Comparison of ENCODE assay signal across 15 mouse cellular contexts in genomic region chr2:135453581-135453980, GRCm38 (mm10).
"Had no signal": no experiment of that assay in that cellular context is flagged by ENCODE, and none has a peak within 500 bp of the region (broad histone marks: within the 10 kb centered on the region; RNA-seq: fewer than 3 reads in every experiment).

No protein-coding gene starts in this region.

- DNase-seq: kidney, adult 2 months; kidney, postnatal 14 days; layer of hippocampus, adult 9-11 months; layer of hippocampus, postnatal 36 days; lung, adult 18-20 months; lung, postnatal 4 days; midbrain, embryonic 14.5 days; retina, postnatal 1 day; thymus, adult 2 months; thymus, postnatal 25 days had no signal

- H3K4me3 ChIP-seq: kidney, embryonic 15.5 days; limb, embryonic 13.5 days; midbrain, embryonic 10.5 days; neural tube, embryonic 12.5 days; stomach, embryonic 15.5 days had no signal

- H3K27me3 ChIP-seq: kidney, embryonic 15.5 days; limb, embryonic 13.5 days; neural tube, embryonic 12.5 days; stomach, embryonic 15.5 days had no signal

- H3K36me3 ChIP-seq: kidney, embryonic 15.5 days; limb, embryonic 13.5 days; midbrain, embryonic 10.5 days; neural tube, embryonic 12.5 days; stomach, embryonic 15.5 days had no signal
